Mouse (Mus musculus) cerebellum, adult 11 months (tissue): ENCODE data around the gene Adam8.
A peak's percentile ranks its signal among the peaks of the same experiment; 100 is the strongest.

Experiments
- DNase-seq: peaks from one replicate; pipeline ENCODE4 v3.0.0; 2022

The Adam8 gene

GRCm38 (mm10) chr7:139978278-139978892 is 14.0 kb downstream of the Adam8 start, which contains the start of gene 6430531B16Rik:
Gene 6430531B16Rik, minus strand, starts transcription at chr7:139978755.
- peak; percentile 74 for DNase-seq

- DNase-seq, result no peak
Observed at GRCm38 (mm10) chr7:139975471-139975870, 16.9 kb downstream of the Adam8 start.

GRCm38 (mm10) chr7:139974307-139974706 is 18.1 kb downstream of the Adam8 start:
- DNase-seq, result no peak

GRCm38 (mm10) chr7:139972923-139973331 is 19.4 kb downstream of the Adam8 start:
- no peak for DNase-seq

- DNase-seq, result no peak
Observed at GRCm38 (mm10) chr7:139971436-139971835, 20.9 kb downstream of the Adam8 start.

- DNase-seq, result no peak
Observed at GRCm38 (mm10) chr7:139970979-139971378, 21.4 kb downstream of the Adam8 start.

- no peak for DNase-seq
Observed at GRCm38 (mm10) chr7:139970216-139970919, 22.0 kb downstream of the Adam8 start.

- DNase-seq, result peak; percentile 78
Observed at GRCm38 (mm10) chr7:139969348-139970130, 22.8 kb downstream of the Adam8 start.

GRCm38 (mm10) chr7:139968428-139968827 is 23.9 kb downstream of the Adam8 start:
- no peak for DNase-seq

GRCm38 (mm10) chr7:139967175-139967574 is 25.2 kb downstream of the Adam8 start:
- no peak for DNase-seq

GRCm38 (mm10) chr7:139963814-139964213 is 28.5 kb downstream of the Adam8 start:
- DNase-seq, result no peak

GRCm38 (mm10) chr7:139961141-139961540 is 31.2 kb downstream of the Adam8 start:
- no peak for DNase-seq

- DNase-seq, result no peak
Observed at GRCm38 (mm10) chr7:139957958-139958357, 34.4 kb downstream of the Adam8 start.

GRCm38 (mm10) chr7:139957437-139957836 is 34.9 kb downstream of the Adam8 start:
- DNase-seq, result no peak

- no peak for DNase-seq
Observed at GRCm38 (mm10) chr7:139956658-139957057, 35.7 kb downstream of the Adam8 start.

GRCm38 (mm10) chr7:139955505-139955904 is 36.9 kb downstream of the Adam8 start:
- DNase-seq, result no peak

GRCm38 (mm10) chr7:139951991-139952633 is 40.2 kb downstream of the Adam8 start:
- DNase-seq, result no peak

GRCm38 (mm10) chr7:139951079-139951478 is 41.3 kb downstream of the Adam8 start:
- no peak for DNase-seq

GRCm38 (mm10) chr7:139950283-139950971 is 41.9 kb downstream of the Adam8 start:
- no peak for DNase-seq

- DNase-seq, result no peak
Observed at GRCm38 (mm10) chr7:139949893-139950282, 42.5 kb downstream of the Adam8 start.

- DNase-seq, result no peak
Observed at GRCm38 (mm10) chr7:139946032-139946431, 46.3 kb downstream of the Adam8 start.

- no peak for DNase-seq
Observed at GRCm38 (mm10) chr7:139945516-139945915, 46.8 kb downstream of the Adam8 start.
